Mouse (Mus musculus) layer of hippocampus, adult 11-12 months (tissue): ENCODE measurements at regions not wholly inside any gene's neighbourhood (a gene's known extent, or its start where the extent isn't known, plus 50 kb on each side); places are given as distances from the start of the nearest gene placed in this dataset.

Experiments used
- DNase-seq: peaks from one replicate; pipeline ENCODE4 v3.0.0; 2022; ENCODE audit warnings: low spot score

- no peak for DNase-seq
Observed at GRCm38 (mm10) chr4:87554912-87555311, 324.6 kb upstream of the Slc24a2 start.
